18 mouse cellular contexts compared by ENCODE assay signal in the genomic region with DNA sequence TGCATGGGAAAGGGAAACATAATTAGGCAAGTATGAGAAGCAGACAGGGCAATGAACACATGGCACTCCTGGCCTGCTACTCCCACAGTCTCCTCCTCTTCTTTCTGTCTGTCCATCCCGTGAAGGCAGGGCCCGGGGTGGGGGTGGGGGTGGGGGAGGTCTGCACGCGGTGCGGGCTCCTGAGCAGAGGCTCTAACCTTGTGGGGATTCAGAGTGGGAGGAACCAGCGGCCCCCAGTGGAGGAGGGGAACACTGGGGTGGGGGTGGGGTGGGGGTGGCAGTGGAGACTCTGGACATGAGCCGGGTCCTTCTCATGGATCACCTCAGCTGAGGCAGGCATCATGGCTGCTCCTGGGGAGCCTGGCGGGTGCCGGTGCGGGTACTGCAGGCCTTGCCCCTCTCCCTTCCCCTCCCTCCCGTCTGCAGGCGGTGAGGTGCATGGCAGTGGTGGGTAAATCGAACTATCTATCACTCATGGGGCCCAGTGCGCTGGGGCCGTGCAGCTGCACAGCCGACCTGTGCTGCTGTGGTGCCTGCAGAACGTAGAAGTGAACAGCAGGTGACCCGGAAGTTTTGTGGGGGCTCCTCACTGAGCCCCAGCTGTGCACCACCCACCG.
DNase-seq lines count a peak whose midpoint lies in the region; ATAC-seq lines count a peak whose summit lies in the region.
"Had no signal": no experiment of that assay in that cellular context is flagged by ENCODE, and none has a peak within 500 bp of the region (broad histone marks: within the 10 kb centered on the region; RNA-seq: fewer than 3 reads in every experiment).

No protein-coding gene starts in this region.

- DNase-seq in embryonic facial prominence, embryonic 11.5 days (ENCODE audit: low spot score), result no peak
- DNase-seq in embryonic facial prominence, embryonic 10.5 days (ENCODE audit: low spot score), result no peak
- no peak for DNase-seq in heart, postnatal 25 days (ENCODE audit: low spot score)
- DNase-seq in kidney, postnatal 25 days, result no peak
- no peak for DNase-seq in neural tube, embryonic 10.5 days (ENCODE audit: extremely low spot score, low spot score)
- DNase-seq: adrenal gland, postnatal 10 days; cerebellum, adult 18-20 months; cerebellum, postnatal 36 days; gastrocnemius, postnatal 10 days; heart, postnatal 4 days; kidney, postnatal 4 days; lung, postnatal 10 days; right cerebral cortex, postnatal 14 days had no signal

- no peak overlapping the region for H3K4me3 ChIP-seq in embryonic facial prominence, embryonic 11.5 days (ENCODE audit: low read depth, low read length)
- no peak overlapping the region for H3K4me3 ChIP-seq in embryonic facial prominence, embryonic 10.5 days
- 0 out of 2 replicates have a peak overlapping the region, but pooled peaks have one; percentile 8 for H3K4me3 ChIP-seq in heart, embryonic 15.5 days
- H3K4me3 ChIP-seq in kidney, embryonic 16.5 days (ENCODE audit: low read length), result no peak overlapping the region
- no peak overlapping the region for H3K4me3 ChIP-seq in neural tube, embryonic 14.5 days (ENCODE audit: low read depth, low read length)
- H3K4me3 ChIP-seq: intestine, embryonic 15.5 days; stomach, embryonic 15.5 days had no signal

- H3K27ac ChIP-seq in embryonic facial prominence, embryonic 11.5 days (replicated peaks; ENCODE audit: low read depth, low read length), result no peak overlapping the region
- no peak overlapping the region for H3K27ac ChIP-seq in embryonic facial prominence, embryonic 10.5 days (replicated peaks)
- H3K27ac ChIP-seq in heart, embryonic 15.5 days, result no peak overlapping the region
- no peak overlapping the region for H3K27ac ChIP-seq in kidney, embryonic 16.5 days (ENCODE audit: low read length)
- H3K27ac ChIP-seq in neural tube, embryonic 14.5 days (ENCODE audit: low read depth, low read length), result no peak overlapping the region
- H3K27ac ChIP-seq: intestine, embryonic 15.5 days; stomach, embryonic 15.5 days had no signal

- 79% methylated on average over 13 of the region's 19 CpGs for WGBS in embryonic facial prominence, embryonic 11.5 days
- WGBS in embryonic facial prominence, embryonic 10.5 days, result 73% methylated on average over 19 of the region's 19 CpGs
- WGBS in heart, embryonic 15.5 days, result 42% methylated on average over 16 of the region's 19 CpGs
- 70% methylated on average over 19 of the region's 19 CpGs for WGBS in kidney, embryonic 16.5 days
- WGBS in neural tube, embryonic 14.5 days, result 79% methylated on average over 15 of the region's 19 CpGs

- ATAC-seq in embryonic facial prominence, embryonic 11.5 days (replicated peaks; ENCODE audit: insufficient number of reproducible peaks, low FRiP score, low TSS enrichment, low read depth), result peak; percentile 34
- ATAC-seq in heart, embryonic 15.5 days (replicated peaks; ENCODE audit: insufficient number of reproducible peaks, insufficient read depth, low FRiP score, low read depth), result peak; percentile 39
- peak; percentile 39; the same call in 1 of the 2 replicates for ATAC-seq in kidney, embryonic 16.5 days (ENCODE audit: low FRiP score, low TSS enrichment)
- peak; percentile 11; the same call in 1 of the 2 replicates for ATAC-seq in neural tube, embryonic 14.5 days (ENCODE audit: low read depth)
- ATAC-seq: intestine, embryonic 15.5 days had no signal

- H3K4me1 ChIP-seq in embryonic facial prominence, embryonic 11.5 days (ENCODE audit: control insufficient read depth, insufficient read depth, low read length), result no peaks in the 10 kb centered on the region
- no peaks in the 10 kb centered on the region for H3K4me1 ChIP-seq in embryonic facial prominence, embryonic 10.5 days
- H3K4me1 ChIP-seq in heart, embryonic 15.5 days (replicated peaks), result no peaks in the 10 kb centered on the region
- H3K4me1 ChIP-seq in kidney, embryonic 16.5 days (ENCODE audit: insufficient read depth, low read length), result no peaks in the 10 kb centered on the region
- H3K4me1 ChIP-seq in neural tube, embryonic 14.5 days (ENCODE audit: control insufficient read depth, insufficient read depth, low read length), result no peaks in the 10 kb centered on the region
- H3K4me1 ChIP-seq: intestine, embryonic 15.5 days; stomach, embryonic 15.5 days had no signal

- H3K27me3 ChIP-seq in embryonic facial prominence, embryonic 11.5 days (ENCODE audit: control insufficient read depth, insufficient read depth, low read length), result no peaks in the 10 kb centered on the region
- no peaks in the 10 kb centered on the region for H3K27me3 ChIP-seq in embryonic facial prominence, embryonic 10.5 days (replicated peaks; ENCODE audit: low read depth, poor library complexity, severe bottlenecking)
- H3K27me3 ChIP-seq in heart, embryonic 15.5 days, result no peaks in the 10 kb centered on the region
- no peaks in the 10 kb centered on the region for H3K27me3 ChIP-seq in kidney, embryonic 16.5 days (ENCODE audit: insufficient read depth, low read length)
- H3K27me3 ChIP-seq in neural tube, embryonic 14.5 days (ENCODE audit: control insufficient read depth, insufficient read depth, low read length), result no peaks in the 10 kb centered on the region
- H3K27me3 ChIP-seq: intestine, embryonic 15.5 days; stomach, embryonic 15.5 days had no signal

- intact Hi-C loops in heart, postnatal 25 days (cut with DNase I), result no loop called here

- no peaks in the 10 kb centered on the region for H3K9me3 ChIP-seq in embryonic facial prominence, embryonic 11.5 days (replicated peaks; ENCODE audit: control insufficient read depth, low read length)
- no peaks in the 10 kb centered on the region for H3K9me3 ChIP-seq in embryonic facial prominence, embryonic 10.5 days
- H3K9me3 ChIP-seq in heart, embryonic 15.5 days (replicated peaks), result no peaks in the 10 kb centered on the region
- H3K9me3 ChIP-seq in kidney, embryonic 16.5 days (ENCODE audit: low read length), result no peaks in the 10 kb centered on the region
- no peaks in the 10 kb centered on the region for H3K9me3 ChIP-seq in neural tube, embryonic 14.5 days (ENCODE audit: control insufficient read depth, low read length)
- H3K9me3 ChIP-seq: intestine, embryonic 15.5 days; stomach, embryonic 15.5 days had no signal

- H3K36me3 ChIP-seq in embryonic facial prominence, embryonic 11.5 days (replicated peaks; ENCODE audit: control insufficient read depth, insufficient read depth, low read depth, low read length), result no peaks in the 10 kb centered on the region
- no peaks in the 10 kb centered on the region for H3K36me3 ChIP-seq in embryonic facial prominence, embryonic 10.5 days (replicated peaks)
- H3K36me3 ChIP-seq in heart, embryonic 15.5 days, result no peaks in the 10 kb centered on the region
- H3K36me3 ChIP-seq in kidney, embryonic 16.5 days (ENCODE audit: insufficient read depth, low read length), result no peaks in the 10 kb centered on the region
- no peaks in the 10 kb centered on the region for H3K36me3 ChIP-seq in neural tube, embryonic 14.5 days (ENCODE audit: control insufficient read depth, insufficient read depth, low read length)
- H3K36me3 ChIP-seq: intestine, embryonic 15.5 days; stomach, embryonic 15.5 days had no signal

- H3K9ac ChIP-seq in embryonic facial prominence, embryonic 11.5 days (replicated peaks; ENCODE audit: low read length), result no peak overlapping the region
- no peak overlapping the region for H3K9ac ChIP-seq in heart, embryonic 15.5 days
- no peak overlapping the region for H3K9ac ChIP-seq in kidney, embryonic 16.5 days (replicated peaks; ENCODE audit: low read length)
- H3K9ac ChIP-seq in neural tube, embryonic 14.5 days (replicated peaks; ENCODE audit: low read depth, low read length), result no peak overlapping the region
- H3K9ac ChIP-seq: intestine, embryonic 15.5 days; stomach, embryonic 15.5 days had no signal

- no peak overlapping the region for H3K4me2 ChIP-seq in embryonic facial prominence, embryonic 11.5 days (ENCODE audit: low read depth, low read length)
- peak overlapping the region; percentile 42 for H3K4me2 ChIP-seq in heart, embryonic 15.5 days
- no peak overlapping the region for H3K4me2 ChIP-seq in kidney, embryonic 16.5 days (replicated peaks; ENCODE audit: low read depth, low read length)
- no peak overlapping the region for H3K4me2 ChIP-seq in neural tube, embryonic 14.5 days (ENCODE audit: low read depth, low read length)
- H3K4me2 ChIP-seq: intestine, embryonic 15.5 days; stomach, embryonic 15.5 days had no signal
